Mouse (Mus musculus) brain, embryonic 14.5 days (tissue): Measurements from ENCODE around the gene Aldh9a1.

Experiments
- CTCF ChIP-seq: fragments of 200-500 bp; IDR thresholded peaks from 2 replicates; pipeline ENCODE4 v1.5.1; 2012; ENCODE audit warnings: inconsistent platforms, mild to moderate bottlenecking, moderate library complexity, borderline replicate concordance; ENCODE audit not compliant: insufficient read depth, insufficient read length; ENCODE audit errors: extremely low read depth
- POLR2A ChIP-seq: fragments of 200-500 bp; IDR thresholded peaks from 2 replicates; pipeline ENCODE4 v1.6.1; 2012; ENCODE audit warnings: mild to moderate bottlenecking, inconsistent platforms, borderline replicate concordance; ENCODE audit not compliant: poor library complexity, insufficient read depth, insufficient read length, severe bottlenecking; ENCODE audit errors: extremely low read depth

GRCm38 (mm10) chr1:167340910-167341528, 8.8 kb upstream of the Aldh9a1 start:
- TF ChIP-seq CTCF (no peak), POLR2A (no peak)
